In genomic region chr14:87314999-87315732, GRCm38 (mm10) we compare ENCODE assay signal across 7 mouse cellular contexts.
DNase-seq lines count a peak whose midpoint lies in the region; ATAC-seq and TF ChIP-seq lines count a peak whose summit lies in the region.

No protein-coding gene starts in this region.

- no peak overlapping the region for H3K27ac ChIP-seq in liver, postnatal 0 days (ENCODE audit: low read depth)

- H3K4me1 ChIP-seq in liver, postnatal 0 days (ENCODE audit: insufficient read depth), result no peaks in the 10 kb centered on the region

- no peak overlapping the region for H3K4me3 ChIP-seq in liver, postnatal 0 days (ENCODE audit: low read depth, low read length)

- TF ChIP-seq EP300 in liver, postnatal 0 days (IDR thresholded peaks at IDR 0.05; ENCODE audit: low read depth), result no peak

- no peaks in the 10 kb centered on the region for H3K36me3 ChIP-seq in liver, postnatal 0 days (replicated peaks; ENCODE audit: insufficient read depth, low read length)

- 23% methylated on average over 6 of the region's 6 CpGs for WGBS in liver, postnatal 0 days (ENCODE audit: insufficient replicate concordance)

- no peak for ATAC-seq in liver, postnatal 0 days
- 0 out of 2 replicates have a peak, but pooled peaks have one; percentile 39 for ATAC-seq in neutrophil, adult 5-6 weeks (ENCODE audit: extremely low read depth, insufficient number of reproducible peaks, low FRiP score, poor library complexity, severe bottlenecking)

- H3K27me3 ChIP-seq in liver, postnatal 0 days (ENCODE audit: insufficient read depth, low read length), result no peaks in the 10 kb centered on the region

- H3K4me2 ChIP-seq in liver, postnatal 0 days (ENCODE audit: low read depth, low read length), result no peak overlapping the region

- no peaks in the 10 kb centered on the region for H3K9me3 ChIP-seq in liver, postnatal 0 days (ENCODE audit: low read length)

- DNase-seq in CD8-positive naive resting alpha-beta T cell, adult 2 months (ENCODE audit: low read depth in 2 of 2, low spot score in 2 of 2), result peak; percentile 4 to 26
- DNase-seq in Muller cell, postnatal 12 days (ENCODE audit: inconsistent ontology term), result peak; percentile 22
- DNase-seq in cerebellum, adult 9-11 months, result peak; percentile 22
- peak; percentile 22 to 66 for DNase-seq in frontal cortex, postnatal 10 days (ENCODE audit: low spot score in 2 of 2)
- DNase-seq in kidney, postnatal 10 days, result peak; percentile 76
- DNase-seq in liver, postnatal 0 days, result peak; percentile 52

- no peak overlapping the region for H3K9ac ChIP-seq in liver, postnatal 0 days (replicated peaks)

- TF ChIP-seq CTCF in liver, postnatal 0 days (IDR thresholded peaks at IDR 0.05; ENCODE audit: low read depth), result peak; percentile 82

Comparison
In these comparisons a context has a peak if more than half of its experiments do, and no peak if none do; other contexts are left out.
1. DNase-seq: peak in every context shown above with its lines; median percentile 76 in kidney, postnatal 10 days; 52 in liver, postnatal 0 days; 44 in frontal cortex, postnatal 10 days; 22 in Muller cell, postnatal 12 days; 22 in cerebellum, adult 9-11 months; 15 in CD8-positive naive resting alpha-beta T cell, adult 2 months.